Mouse (Mus musculus) thymus, postnatal 0 days (tissue): Measurements from ENCODE around the gene Cryzl2. TPM values are rescaled to one million over a fixed set of nuclear protein-coding genes. Genes with fewer than 3 reads are reported as not detected.

ENCODE experiments used
- DNase-seq: peaks from one replicate; pipeline ENCODE4 v3.0.0-alpha.2; 2015; ENCODE audit warnings: low spot score
- polyA plus RNA-seq: library from polyadenylated mRNA; unstranded; fragments of >200 nt; fragmentation: Nextera tagmentation; extraction: Ambion mirVana; gene quantifications from 2 replicates; pipeline ENCODE4 v1.2.1, GENCODE M21; 2015

The Cryzl2 gene
- 10.1 and 10.5 TPM in 2 replicates for polyA plus RNA-seq

DNA sequence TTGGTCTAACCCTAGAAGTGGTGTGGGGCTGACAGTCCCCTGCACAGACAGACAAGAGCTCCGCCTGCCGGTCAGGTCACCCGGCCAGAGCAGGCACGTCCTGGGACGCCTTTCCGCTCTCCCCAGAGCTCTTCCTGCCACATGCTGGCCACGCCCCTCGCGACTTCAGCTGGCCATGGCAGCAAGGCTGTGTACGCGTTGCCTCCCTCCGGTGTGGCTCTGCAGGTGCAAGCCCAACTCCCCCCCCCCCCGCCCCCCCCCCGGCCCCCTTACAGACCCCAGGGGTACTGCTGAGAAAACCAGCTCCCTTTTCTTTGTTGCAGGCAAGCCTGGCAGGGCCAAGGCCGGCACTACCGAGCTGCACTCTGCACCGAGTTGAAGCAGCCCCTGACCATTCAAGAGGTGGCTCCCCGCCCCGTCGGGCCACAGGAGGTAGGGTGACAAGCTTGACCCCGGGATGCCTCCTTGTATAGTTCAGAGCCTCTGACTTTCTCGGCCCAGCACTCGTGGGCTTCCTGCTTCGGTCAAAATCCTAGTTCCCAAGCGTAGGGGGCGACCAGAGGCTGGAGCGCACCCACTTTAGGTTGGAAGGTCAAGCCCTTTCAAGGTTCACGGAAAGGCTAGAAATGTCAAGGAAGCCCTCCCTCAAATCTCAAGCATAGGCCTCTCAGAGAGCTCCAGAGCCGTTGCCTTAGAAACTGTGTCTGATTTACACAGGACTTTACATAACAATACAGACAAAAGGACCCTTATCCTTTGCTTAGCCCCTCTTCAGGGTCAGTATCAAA, at the start of gene Cryzl2:
Gene Cryzl2 (plus strand): TSS at position 157 of the 788 bp plus-strand sequence.
- DNase-seq, result peak; percentile 83

DNA sequence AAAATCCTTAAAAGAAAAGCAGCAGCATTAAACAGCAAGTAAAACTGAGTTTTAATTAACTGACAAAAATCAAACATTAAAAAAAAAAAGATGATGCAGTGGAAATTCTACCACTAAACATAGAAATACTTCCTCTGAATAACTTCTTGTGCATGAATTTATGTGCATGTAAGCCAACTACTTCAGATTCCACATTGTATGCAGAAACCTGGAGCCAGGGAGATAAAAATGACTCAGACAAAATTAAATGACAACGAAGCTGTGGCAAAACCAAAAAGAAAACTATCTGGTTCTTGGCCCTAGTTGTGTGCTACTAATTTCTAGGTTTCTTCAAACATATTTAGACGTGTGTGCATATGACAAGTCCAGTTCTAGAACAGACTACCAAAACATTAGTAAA, 48.7 kb upstream of the Cryzl2 start:
- DNase-seq, result no peak

DNA sequence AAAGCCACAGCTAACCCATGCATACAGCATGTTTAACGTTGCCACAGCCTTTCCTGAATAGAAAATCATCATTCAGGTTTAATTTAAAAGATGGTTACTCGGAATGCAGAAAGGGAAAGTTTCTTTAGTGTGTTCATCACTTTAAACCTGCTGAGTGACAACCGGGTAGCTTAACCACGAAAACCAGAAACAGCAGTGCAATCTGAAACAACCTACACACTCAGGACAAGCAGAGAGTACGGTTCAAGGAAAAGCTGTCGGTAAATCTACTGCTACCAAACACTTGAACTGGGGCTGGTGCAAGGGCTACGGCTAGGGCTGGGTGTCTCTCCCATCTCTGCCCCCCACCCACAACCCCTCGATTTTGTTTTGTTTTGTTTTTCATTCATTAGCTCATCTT, 47.4 kb upstream of the Cryzl2 start:
- no peak for DNase-seq

DNA sequence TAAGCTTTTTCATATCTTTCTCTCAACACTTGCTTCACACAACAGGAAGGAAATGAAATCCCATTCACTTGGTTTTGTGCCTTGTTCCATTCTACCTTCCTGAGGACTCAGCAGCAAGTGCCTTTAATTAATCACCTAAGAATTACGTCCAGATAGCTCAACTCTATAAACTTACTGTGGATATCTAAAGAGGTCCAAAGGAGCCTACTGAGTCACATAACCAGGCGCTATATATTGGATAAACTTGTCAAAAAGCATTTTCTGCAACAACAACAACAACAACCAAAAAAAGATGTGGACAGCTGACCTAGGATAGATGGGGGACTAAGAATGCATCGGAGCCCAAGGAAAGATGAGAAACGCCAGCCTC, 47.1 kb upstream of the Cryzl2 start:
- no peak for DNase-seq

DNA sequence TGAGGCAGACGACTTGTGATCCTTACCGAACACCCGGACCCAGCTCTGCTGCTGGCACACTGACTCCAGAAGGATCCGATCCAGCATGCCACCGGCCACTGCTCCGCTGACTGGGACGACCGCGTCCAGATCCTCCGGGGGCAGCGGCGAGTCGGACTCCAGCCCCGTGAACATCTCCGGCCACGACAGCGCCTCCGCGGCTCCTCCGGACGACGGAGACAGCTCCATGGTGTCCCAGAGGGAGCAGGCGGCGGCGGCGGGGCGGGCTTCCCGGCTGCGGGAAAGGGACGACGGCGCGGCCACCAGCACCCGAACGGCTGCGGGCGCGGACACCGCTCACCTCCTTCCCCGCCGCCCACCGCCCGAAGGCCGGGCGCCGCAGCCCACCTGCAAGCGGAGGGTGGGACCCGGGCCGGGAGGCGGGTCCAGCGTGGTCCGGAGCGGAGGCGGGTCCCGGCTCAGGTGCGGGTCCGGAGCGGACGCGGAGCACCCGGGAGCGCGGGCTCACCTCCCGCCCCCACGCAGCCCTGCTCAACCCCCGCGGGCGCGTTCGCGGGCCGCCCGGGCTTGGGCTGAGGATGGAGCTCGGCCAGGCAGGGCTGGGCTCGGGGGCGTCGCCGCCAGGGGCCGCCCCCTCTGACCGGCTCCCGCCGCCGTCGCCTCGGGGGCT, 46.5 kb upstream of the Cryzl2 start:
- no peak for DNase-seq

DNA sequence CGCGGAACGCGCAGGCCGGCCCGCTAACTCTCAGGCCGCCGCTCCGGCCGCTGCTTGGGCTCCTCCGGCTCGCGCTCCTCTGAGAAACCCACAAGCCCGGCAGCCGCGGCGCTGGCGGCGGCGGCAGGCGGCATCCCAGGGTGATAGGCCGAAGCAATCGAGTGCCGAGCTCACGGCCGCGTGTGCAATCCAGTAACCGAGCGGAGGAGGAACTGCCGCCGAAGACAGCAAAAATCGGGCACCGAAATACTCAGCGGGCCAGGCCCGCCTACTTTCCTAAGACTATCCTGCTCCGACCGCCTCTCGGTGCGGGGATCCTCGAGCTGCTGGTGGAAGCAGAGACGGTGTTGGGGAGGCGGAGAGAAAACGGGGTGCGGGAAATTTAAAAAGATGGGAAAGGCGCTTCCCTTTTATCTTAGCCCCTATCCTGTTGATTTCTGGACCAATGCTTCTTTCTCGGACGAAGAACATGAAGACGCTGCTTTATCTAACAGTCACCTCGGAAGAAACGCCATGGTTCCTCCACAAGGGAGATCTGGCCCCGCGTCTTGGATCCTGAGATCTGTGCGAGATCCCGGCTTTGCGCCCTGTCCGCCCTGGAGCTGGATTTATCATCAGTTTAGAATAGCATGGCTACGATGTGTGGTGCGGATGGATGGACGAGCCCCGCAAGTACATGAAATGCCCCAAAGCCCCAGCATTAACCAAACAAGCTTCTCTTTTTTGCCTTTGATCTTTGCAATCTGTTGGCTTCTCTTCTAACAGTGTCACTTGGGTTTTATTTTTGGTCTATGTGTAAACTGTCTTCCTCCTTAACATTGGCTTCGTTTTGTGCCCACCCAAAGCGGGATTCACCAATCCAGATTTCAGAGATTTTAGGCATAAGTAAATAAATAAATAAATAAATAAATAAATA, 45.7 kb upstream of the Cryzl2 start, which contains the start of gene Rasal2:
Gene Rasal2 (minus strand): TSS at position 142 of the 916 bp plus-strand sequence.
- DNase-seq, result peak; percentile 96

DNA sequence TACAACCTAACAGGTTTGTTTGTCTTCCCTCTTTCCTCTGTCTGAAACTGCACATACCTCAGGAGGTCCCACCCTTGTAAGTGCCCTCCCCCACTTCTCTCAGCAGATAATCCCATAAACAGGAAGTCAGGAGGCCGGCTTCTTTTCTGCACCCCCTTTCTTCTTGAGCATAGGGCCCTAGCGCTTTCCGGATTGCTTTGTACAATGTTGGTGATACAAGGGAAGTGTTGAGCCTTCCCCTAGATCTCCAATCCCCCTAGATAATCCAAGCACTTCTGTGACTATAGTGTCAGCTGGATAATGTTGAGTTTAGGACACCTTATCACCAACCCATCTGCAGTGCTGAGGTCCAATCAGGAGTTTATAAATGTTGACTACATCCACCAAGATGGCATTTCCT, 42.6 kb upstream of the Cryzl2 start:
- no peak for DNase-seq

DNA sequence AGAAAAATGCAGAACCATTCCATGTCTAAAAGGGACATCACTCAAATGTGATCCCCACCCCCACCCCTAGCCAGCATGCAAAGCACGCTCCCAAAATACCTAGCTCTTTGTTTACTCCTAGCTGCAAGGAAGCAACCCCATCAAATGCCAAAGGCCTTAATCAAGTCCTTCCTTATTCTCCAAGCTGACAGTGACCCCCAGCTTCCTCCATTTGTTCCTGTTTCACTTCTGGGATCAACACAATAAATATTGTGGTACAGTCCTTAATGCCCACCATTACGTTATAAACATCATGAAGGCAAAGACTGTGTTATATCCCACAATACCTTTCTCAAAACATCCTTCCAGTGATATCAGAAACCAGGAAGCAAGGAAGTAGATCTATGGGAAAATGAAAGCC, 41.7 kb upstream of the Cryzl2 start:
- no peak for DNase-seq

DNA sequence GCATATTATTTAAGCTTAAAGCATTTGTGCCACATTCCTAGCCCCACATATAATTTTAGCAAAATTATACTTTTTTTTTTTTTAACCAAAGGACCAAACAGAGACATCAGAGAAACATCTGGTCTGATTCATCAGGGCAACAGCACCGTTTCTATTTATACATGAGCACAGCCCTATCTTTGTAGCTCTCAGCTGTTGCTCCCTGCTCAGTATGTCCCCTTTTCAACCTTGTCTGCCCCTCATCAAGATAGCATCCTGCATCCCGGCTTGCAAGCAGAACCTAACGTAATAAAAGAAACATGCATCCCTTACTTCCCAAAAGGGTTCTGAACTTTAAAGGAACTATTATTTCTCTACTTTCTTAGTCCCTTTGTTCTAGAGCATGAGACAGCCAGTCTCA, 41.0 kb upstream of the Cryzl2 start:
- no peak for DNase-seq

DNA sequence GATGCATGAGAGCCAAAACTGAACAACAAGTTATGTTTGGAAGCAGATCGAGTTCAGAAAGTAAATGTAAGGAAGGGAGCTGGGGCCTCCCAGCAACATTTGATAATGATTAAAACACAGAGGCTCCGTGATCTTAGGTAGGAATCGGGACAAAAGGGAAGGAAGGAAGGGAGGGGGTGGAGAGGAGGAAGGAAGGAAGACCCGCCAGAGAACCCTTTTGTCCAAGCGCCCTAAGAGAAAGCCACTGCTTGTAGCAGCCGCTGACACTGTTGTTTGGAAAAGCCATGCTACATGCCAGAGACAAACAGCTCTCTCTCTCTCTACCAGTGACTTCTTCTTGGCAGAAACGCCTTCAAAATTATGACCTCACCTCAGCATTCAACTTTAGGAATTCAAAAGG, 40.5 kb upstream of the Cryzl2 start:
- DNase-seq, result no peak

DNA sequence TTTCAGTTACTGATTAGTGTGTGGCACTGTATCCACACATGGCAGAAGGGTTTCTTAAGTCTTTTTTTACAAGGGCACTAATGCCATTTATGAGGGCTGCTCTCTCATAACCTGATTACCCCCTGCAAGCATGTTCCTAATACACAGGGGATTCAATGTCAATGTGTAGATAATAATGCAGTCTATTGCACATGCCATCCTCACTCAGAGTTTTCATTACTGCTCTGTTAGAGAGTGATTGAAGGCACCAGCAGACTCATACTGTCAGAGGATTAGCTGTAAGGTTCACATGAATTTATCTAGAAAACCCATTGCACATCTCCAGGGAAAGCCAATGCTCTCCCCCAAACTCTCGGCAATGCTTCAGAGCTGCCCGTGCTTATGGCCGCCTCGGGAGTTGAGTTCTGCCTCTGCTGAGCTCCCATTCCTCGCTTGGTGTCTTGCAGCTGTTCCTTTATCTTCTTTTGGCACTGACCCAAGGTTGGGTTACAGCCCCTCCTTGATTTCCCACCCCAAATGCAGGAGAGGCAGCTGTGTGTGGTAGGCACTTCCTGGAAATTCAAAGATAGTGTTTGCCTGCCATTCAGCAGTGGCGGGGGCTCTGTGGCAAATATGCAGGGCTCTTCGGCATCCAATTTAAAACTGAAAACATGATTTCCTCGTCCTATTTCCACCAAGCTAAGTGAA, 32.5 kb upstream of the Cryzl2 start:
- DNase-seq, result no peak

DNA sequence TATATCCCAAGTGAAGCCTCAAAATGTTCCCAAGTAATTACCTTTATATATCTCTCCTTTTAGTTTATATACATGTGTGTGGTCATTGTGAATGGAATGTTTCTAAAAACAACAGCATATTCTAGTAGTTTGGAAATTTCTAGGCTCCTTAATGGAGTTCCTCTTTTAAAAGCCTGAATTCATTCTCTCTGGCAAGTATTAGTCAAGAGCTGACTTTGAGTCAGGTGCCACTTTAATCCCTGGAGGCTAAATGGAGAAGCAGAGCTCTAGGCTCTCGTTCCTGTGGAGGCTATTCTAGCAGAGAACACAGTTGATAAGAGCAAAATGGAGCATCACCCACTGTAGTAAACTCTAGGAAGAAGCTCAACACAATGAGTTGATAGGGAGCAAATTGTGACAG, 31.4 kb upstream of the Cryzl2 start:
- DNase-seq, result no peak

DNA sequence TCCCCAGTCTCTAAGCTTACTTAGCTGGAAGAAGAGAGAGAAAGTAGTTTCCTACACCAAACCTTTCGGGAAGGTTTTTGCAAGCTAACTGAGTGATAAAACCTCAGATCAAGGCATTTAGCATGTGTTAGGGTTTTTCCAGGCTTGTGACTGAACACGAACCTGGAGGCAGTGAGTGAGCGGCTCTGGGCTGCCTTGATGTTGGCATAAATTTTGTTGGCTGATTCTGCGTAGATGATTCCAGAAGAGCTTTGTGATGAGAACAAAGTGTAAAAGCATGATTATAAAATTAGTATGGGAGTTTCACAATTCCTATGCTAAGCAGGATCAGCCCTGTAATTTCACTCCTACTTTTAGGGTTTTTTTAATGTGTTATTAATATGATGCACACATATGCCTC, 30.8 kb upstream of the Cryzl2 start:
- DNase-seq, result no peak

DNA sequence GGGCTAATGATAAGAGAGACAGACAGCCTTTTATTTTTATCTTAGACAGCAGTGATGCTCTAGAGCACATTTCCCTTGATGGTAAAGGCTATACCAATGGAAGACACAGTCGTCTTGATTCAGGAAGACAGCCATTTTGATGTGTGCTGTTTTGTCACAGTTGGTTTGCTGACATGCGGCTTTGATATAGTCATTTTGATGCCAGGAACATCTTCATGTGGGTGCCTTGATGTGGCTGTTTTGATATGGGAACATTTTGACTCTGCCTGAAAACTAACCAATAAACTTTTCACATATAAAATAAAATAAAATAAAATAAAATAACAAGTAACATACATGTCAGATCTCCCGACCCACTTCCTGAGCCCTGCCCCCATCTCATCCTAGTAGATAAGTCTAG, 30.0 kb upstream of the Cryzl2 start:
- peak; percentile 80 for DNase-seq

DNA sequence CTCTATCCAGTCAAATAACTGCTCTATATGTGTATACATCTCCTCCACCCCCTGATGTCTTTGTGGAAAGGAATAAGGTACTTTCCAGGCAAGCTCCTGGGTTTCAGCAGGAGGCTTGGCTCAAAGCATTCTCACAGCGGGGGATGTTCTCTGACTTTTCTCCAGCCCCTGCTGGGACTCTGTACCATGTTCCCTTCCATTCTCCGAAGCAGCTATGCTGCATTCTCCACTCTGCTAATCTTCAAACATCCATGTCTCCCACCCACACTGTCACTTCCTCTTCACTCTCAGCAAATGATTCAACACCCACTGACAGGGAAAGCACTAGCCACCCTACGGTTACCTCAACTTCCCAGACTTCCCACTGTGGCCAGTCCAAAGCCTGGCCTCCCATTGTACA, 25.1 kb upstream of the Cryzl2 start:
- DNase-seq, result no peak

DNA sequence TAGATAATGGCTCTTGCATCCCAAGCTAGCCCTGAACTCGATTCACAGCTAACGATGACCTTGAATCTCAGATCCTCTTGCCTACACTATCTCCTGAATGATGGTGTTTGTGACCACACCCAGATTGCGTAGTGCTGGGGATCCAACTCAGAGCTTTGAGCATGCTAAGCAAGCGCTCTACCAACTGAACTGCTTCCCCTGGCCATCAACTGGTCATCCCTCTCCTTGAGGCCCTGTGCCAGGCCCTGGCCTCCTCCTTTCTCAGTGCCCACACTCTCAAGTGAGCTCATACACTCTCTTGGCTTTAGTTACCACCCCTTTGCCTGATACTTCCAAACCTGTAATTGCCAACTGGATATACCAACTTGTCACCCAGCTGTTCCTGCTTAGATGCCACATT, 24.0 kb upstream of the Cryzl2 start:
- no peak for DNase-seq

DNA sequence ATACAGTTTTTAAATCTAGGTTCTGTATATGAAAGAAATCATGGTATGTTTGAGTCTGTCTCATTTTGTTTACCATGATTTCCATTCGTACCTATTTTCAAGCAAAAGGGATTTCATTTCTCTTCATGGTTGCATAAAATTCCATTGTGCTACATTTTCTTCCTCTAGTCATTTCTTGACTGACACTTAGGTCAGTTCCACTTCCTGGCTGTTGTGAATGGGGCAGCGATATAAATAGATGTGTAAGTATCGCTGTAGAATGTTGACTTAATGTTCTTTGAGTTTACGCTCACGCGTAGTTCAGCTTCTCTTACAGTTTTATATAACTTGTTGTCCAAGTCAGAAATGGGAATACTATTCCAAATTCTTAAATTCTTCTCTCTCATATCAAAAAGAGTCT, 22.5 kb upstream of the Cryzl2 start:
- DNase-seq, result no peak

DNA sequence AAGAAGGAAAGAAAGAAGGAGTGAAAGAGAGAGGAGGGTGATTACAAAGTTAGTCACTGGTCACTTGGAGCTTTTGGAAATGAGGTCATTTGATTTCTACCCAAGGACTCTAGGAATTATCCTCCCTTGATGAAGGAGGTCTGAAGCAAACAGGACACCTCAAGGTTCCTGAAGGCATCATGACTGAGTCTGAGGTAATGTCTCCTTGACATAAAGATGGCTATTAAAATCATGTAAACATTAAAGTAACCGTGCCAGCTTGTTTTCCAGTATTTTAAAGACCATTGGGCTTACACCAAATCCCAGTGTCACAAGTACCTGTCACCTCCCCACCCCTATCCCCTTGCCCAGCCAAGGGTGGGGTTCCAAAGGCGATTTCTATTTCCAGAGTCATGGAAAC, 20.1 kb upstream of the Cryzl2 start:
- no peak for DNase-seq

DNA sequence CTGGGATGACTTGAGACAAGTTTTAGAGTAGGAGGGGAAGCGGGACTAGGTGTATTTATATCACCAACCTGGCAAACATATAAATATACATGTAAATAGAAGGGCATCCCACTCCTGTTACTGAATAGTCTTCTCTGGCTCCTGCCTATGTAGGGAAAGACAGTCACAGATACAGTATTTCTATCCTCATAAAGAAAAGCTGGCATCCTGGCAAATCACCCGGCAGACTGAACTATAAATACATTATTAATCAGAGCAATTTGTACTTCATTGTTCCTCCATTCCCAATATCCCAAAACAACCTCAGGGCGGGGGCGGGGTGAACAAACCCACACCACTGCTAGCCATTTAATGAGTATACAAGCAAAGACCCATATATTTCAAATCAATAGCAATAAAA, 19.3 kb upstream of the Cryzl2 start:
- no peak for DNase-seq

DNA sequence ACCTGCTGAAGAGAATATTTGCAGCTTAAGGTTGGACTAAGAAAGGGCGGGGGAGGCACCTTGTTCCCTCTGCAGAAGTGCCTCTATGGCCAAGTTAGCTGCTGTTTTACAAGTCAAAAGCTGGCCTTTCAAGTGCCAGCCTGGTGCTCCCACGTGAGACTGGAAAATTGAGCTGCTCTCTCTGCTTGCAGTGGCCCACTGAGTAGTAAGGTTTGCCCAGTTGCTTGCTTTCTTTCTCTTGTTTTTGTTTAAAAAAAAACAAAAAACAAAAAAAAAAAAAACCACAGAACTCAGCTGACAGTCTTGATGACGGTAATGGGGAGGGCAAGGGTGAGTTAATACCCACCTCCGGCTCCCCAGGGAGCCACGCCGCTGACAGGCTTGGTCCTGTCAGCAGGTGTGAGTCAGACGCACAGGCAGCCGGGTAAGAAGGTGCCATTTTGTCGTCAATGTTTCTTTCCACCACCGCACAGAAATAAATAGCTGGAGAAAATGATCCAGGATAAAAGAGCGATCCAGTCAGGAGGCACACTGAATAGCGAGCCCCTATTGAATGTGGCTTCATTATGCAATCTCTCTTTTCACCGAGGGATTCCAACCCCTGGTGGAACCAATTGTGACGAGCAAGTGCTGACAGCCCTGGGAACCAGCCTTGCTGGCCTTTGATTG, 18.3 kb upstream of the Cryzl2 start:
- no peak for DNase-seq
